ENCODE assay signal across 9 mouse cellular contexts in the genomic region with DNA sequence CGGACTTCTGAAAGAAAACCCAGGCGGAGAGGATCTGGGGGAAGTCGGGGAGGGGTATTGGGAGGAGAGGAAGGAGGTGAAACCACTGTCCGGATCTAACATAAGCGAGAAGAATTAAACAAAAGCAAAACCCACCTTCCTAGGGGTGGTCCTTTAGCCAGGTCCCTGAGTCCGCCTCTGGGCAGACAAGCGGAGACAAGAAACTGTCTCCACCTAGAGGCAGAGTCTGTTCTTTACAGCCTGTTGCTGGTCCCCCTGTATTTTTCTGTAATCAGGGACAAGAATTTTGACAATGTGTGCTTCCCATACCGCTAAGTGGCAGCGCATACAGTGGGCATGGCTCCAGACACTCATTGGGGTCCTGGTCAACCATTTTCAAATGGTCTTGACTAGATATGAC. TPM values are rescaled to one million over a fixed set of nuclear protein-coding genes. Genes with fewer than 3 reads are reported as not detected.
DNase-seq lines count a peak whose midpoint lies in the region; ATAC-seq lines count a peak whose summit lies in the region.
"Had no signal": no experiment of that assay in that cellular context is flagged by ENCODE, and none has a peak within 500 bp of the region (broad histone marks: within the 10 kb centered on the region; RNA-seq: fewer than 3 reads in every experiment).

No protein-coding gene starts in this region.

- DNase-seq in adrenal gland, postnatal 10 days, result peak; percentile 25
- no peak for DNase-seq in adrenal gland, postnatal 25 days
- DNase-seq in midbrain, embryonic 11.5 days (ENCODE audit: low spot score, missing footprints), result no peak
- no peak for DNase-seq in forebrain, embryonic 11.5 days (ENCODE audit: low spot score)
- no peak for DNase-seq in midbrain, embryonic 14.5 days

- H3K4me1 ChIP-seq in midbrain, embryonic 13.5 days (replicated peaks), result no peaks in the 10 kb centered on the region
- H3K4me1 ChIP-seq in midbrain, embryonic 11.5 days (ENCODE audit: control insufficient read depth, insufficient read depth, low read length), result no peaks in the 10 kb centered on the region
- no peaks in the 10 kb centered on the region for H3K4me1 ChIP-seq in forebrain, embryonic 11.5 days (replicated peaks; ENCODE audit: control insufficient read depth, insufficient read depth, low read length)
- H3K4me1 ChIP-seq in midbrain, embryonic 14.5 days (ENCODE audit: control insufficient read depth, insufficient read depth, low read length), result no peaks in the 10 kb centered on the region

- 62% methylated on average over 9 of the region's 9 CpGs for WGBS in midbrain, embryonic 13.5 days
- 56% methylated on average over 9 of the region's 9 CpGs for WGBS in midbrain, embryonic 11.5 days
- WGBS in forebrain, embryonic 11.5 days, result 59% methylated on average over 9 of the region's 9 CpGs
- 64% methylated on average over 9 of the region's 9 CpGs for WGBS in midbrain, embryonic 14.5 days

- no peak overlapping the region for H3K4me3 ChIP-seq in midbrain, embryonic 13.5 days (replicated peaks)
- no peak overlapping the region for H3K4me3 ChIP-seq in midbrain, embryonic 11.5 days (ENCODE audit: low read depth, low read length)
- H3K4me3 ChIP-seq in forebrain, embryonic 11.5 days (ENCODE audit: low read depth, low read length), result no peak overlapping the region
- H3K4me3 ChIP-seq in midbrain, embryonic 14.5 days (replicated peaks; ENCODE audit: low read depth, low read length), result no peak overlapping the region

- H3K9ac ChIP-seq in midbrain, embryonic 13.5 days (replicated peaks), result no peak overlapping the region
- no peak overlapping the region for H3K9ac ChIP-seq in midbrain, embryonic 11.5 days (ENCODE audit: low read length)
- H3K9ac ChIP-seq in forebrain, embryonic 11.5 days (ENCODE audit: low read length), result no peak overlapping the region
- no peak overlapping the region for H3K9ac ChIP-seq in midbrain, embryonic 14.5 days (replicated peaks; ENCODE audit: low read length)

- no peak overlapping the region for H3K27ac ChIP-seq in midbrain, embryonic 13.5 days
- H3K27ac ChIP-seq in midbrain, embryonic 11.5 days (ENCODE audit: low read depth, low read length), result no peak overlapping the region
- H3K27ac ChIP-seq in forebrain, embryonic 11.5 days (ENCODE audit: low read depth, low read length), result no peak overlapping the region
- H3K27ac ChIP-seq in midbrain, embryonic 14.5 days (replicated peaks; ENCODE audit: low read depth, low read length), result no peak overlapping the region

- no peaks in the 10 kb centered on the region for H3K9me3 ChIP-seq in midbrain, embryonic 13.5 days
- no peaks in the 10 kb centered on the region for H3K9me3 ChIP-seq in midbrain, embryonic 11.5 days (ENCODE audit: control insufficient read depth, low read length)
- no peaks in the 10 kb centered on the region for H3K9me3 ChIP-seq in forebrain, embryonic 11.5 days (ENCODE audit: control insufficient read depth, low read length)
- H3K9me3 ChIP-seq in midbrain, embryonic 14.5 days (ENCODE audit: control insufficient read depth, low read length), result no peaks in the 10 kb centered on the region

- no peaks in the 10 kb centered on the region for H3K36me3 ChIP-seq in midbrain, embryonic 13.5 days
- H3K36me3 ChIP-seq in midbrain, embryonic 11.5 days (ENCODE audit: control insufficient read depth, insufficient read depth, low read length), result no peaks in the 10 kb centered on the region
- H3K36me3 ChIP-seq in forebrain, embryonic 11.5 days (ENCODE audit: control insufficient read depth, insufficient read depth, low read length), result no peaks in the 10 kb centered on the region
- no peaks in the 10 kb centered on the region for H3K36me3 ChIP-seq in midbrain, embryonic 14.5 days (ENCODE audit: control insufficient read depth, insufficient read depth, low read length)

- H3K27me3 ChIP-seq in midbrain, embryonic 13.5 days, result no peaks in the 10 kb centered on the region
- no peaks in the 10 kb centered on the region for H3K27me3 ChIP-seq in midbrain, embryonic 11.5 days (ENCODE audit: control insufficient read depth, insufficient read depth, low read length)
- no peaks in the 10 kb centered on the region for H3K27me3 ChIP-seq in forebrain, embryonic 11.5 days (ENCODE audit: control insufficient read depth, insufficient read depth, low read length)
- no peaks in the 10 kb centered on the region for H3K27me3 ChIP-seq in midbrain, embryonic 14.5 days (ENCODE audit: control insufficient read depth, insufficient read depth, low read length)

- no peak overlapping the region for H3K4me2 ChIP-seq in midbrain, embryonic 13.5 days (replicated peaks)
- H3K4me2 ChIP-seq in midbrain, embryonic 11.5 days, result no peak overlapping the region
- H3K4me2 ChIP-seq in forebrain, embryonic 11.5 days (ENCODE audit: low read depth, low read length, severe bottlenecking), result no peak overlapping the region
- H3K4me2 ChIP-seq in midbrain, embryonic 14.5 days (ENCODE audit: low read length), result no peak overlapping the region

- 0 out of 2 replicates have a peak, but pooled peaks have one; percentile 17 for ATAC-seq in midbrain, embryonic 13.5 days
- no peak for ATAC-seq in midbrain, embryonic 11.5 days (ENCODE audit: low FRiP score)
- peak; percentile 83 to 89 for ATAC-seq in hematopoietic stem cell, adult 5-6 weeks (replicated peaks in 1 of 2; ENCODE audit: insufficient read depth in 1 of 2, low FRiP score in 2 of 2, low TSS enrichment in 1 of 2, low read depth in 1 of 2, poor library complexity in 2 of 2, severe bottlenecking in 2 of 2)
- ATAC-seq in megakaryocyte-erythroid progenitor cell, adult 5-6 weeks (replicated peaks; ENCODE audit: low FRiP score, low TSS enrichment, poor library complexity, severe bottlenecking), result peak; percentile 94
- no peak for ATAC-seq in forebrain, embryonic 11.5 days (replicated peaks; ENCODE audit: low FRiP score)
- ATAC-seq in midbrain, embryonic 14.5 days (ENCODE audit: low FRiP score, low TSS enrichment), result no peak

RNA-seq across cellular contexts. Expression of gene Dppa3, which starts 7.2 kb away (rescaled TPM):
- total RNA-seq in adrenal gland, postnatal 10 days (2021), result not detected
- not detected in 2 replicates for total RNA-seq in adrenal gland, postnatal 25 days (2021)
- polyA plus RNA-seq in midbrain, embryonic 13.5 days (2015; fragmentation: Nextera tagmentation; extraction: Ambion mirVana), result not detected in 2 replicates
- not detected in 2 replicates for polyA plus RNA-seq in midbrain, embryonic 11.5 days (2014; fragmentation: Nextera tagmentation; extraction: Ambion mirVana)
- not detected in 2 replicates for total RNA-seq in hematopoietic stem cell, adult 5-6 weeks (2017)
- not detected in 2 replicates for total RNA-seq in megakaryocyte-erythroid progenitor cell, adult 5-6 weeks (2014; fragmentation: Nextera tagmentation)
- total RNA-seq in megakaryocyte-erythroid progenitor cell, adult 5-6 weeks (2017), result not detected in 2 replicates
- polyA plus RNA-seq in forebrain, embryonic 11.5 days (2014; fragmentation: Nextera tagmentation; extraction: Ambion mirVana), result not detected in 2 replicates
- polyA plus RNA-seq in midbrain, embryonic 14.5 days (2014; fragmentation: Nextera tagmentation; extraction: Ambion mirVana), result not detected in 2 replicates
- polyA plus RNA-seq: gonadal fat pad, adult 2 months had no signal

RNA-seq across cellular contexts. Expression of gene Gdf3, which starts 23.5 kb away (rescaled TPM):
- total RNA-seq in adrenal gland, postnatal 10 days (2021), result not detected
- total RNA-seq in adrenal gland, postnatal 25 days (2021), result not detected in 2 replicates
- 0.12 TPM in 1 of 2 replicates, not detected in the other for polyA plus RNA-seq in midbrain, embryonic 13.5 days (2015; fragmentation: Nextera tagmentation; extraction: Ambion mirVana)
- 0.05 TPM in 1 of 2 replicates, not detected in the other for polyA plus RNA-seq in midbrain, embryonic 11.5 days (2014; fragmentation: Nextera tagmentation; extraction: Ambion mirVana)
- 2.2 and 5.4 TPM in 2 replicates for total RNA-seq in hematopoietic stem cell, adult 5-6 weeks (2017)
- total RNA-seq in megakaryocyte-erythroid progenitor cell, adult 5-6 weeks (2014; fragmentation: Nextera tagmentation), result 14.1 and 24.4 TPM in 2 replicates
- total RNA-seq in megakaryocyte-erythroid progenitor cell, adult 5-6 weeks (2017), result 9.7 and 15.2 TPM in 2 replicates
- 0.11 TPM in 1 of 2 replicates, not detected in the other for polyA plus RNA-seq in forebrain, embryonic 11.5 days (2014; fragmentation: Nextera tagmentation; extraction: Ambion mirVana)
- polyA plus RNA-seq in midbrain, embryonic 14.5 days (2014; fragmentation: Nextera tagmentation; extraction: Ambion mirVana), result 0.13 TPM in 1 of 2 replicates, not detected in the other

RNA-seq across cellular contexts. Expression of gene Apobec1, which starts 31.2 kb away (rescaled TPM):
- total RNA-seq in adrenal gland, postnatal 10 days (2021), result 10 to 100 TPM; 10.5 to 11.2 TPM
- 6.1 and 8.7 TPM in 2 replicates for total RNA-seq in adrenal gland, postnatal 25 days (2021)
- 1.9 and 2.9 TPM in 2 replicates for polyA plus RNA-seq in midbrain, embryonic 13.5 days (2015; fragmentation: Nextera tagmentation; extraction: Ambion mirVana)
- polyA plus RNA-seq in midbrain, embryonic 11.5 days (2014; fragmentation: Nextera tagmentation; extraction: Ambion mirVana), result 2.0 and 2.5 TPM in 2 replicates
- total RNA-seq in hematopoietic stem cell, adult 5-6 weeks (2017), result 12.1 and 17.4 TPM in 2 replicates
- 11.5 and 30.2 TPM in 2 replicates for total RNA-seq in megakaryocyte-erythroid progenitor cell, adult 5-6 weeks (2014; fragmentation: Nextera tagmentation)
- 3.1 and 6.2 TPM in 2 replicates for total RNA-seq in megakaryocyte-erythroid progenitor cell, adult 5-6 weeks (2017)
- polyA plus RNA-seq in forebrain, embryonic 11.5 days (2014; fragmentation: Nextera tagmentation; extraction: Ambion mirVana), result 1.2 and 1.7 TPM in 2 replicates
- 0.31 and 1.6 TPM in 2 replicates for polyA plus RNA-seq in midbrain, embryonic 14.5 days (2014; fragmentation: Nextera tagmentation; extraction: Ambion mirVana)

Comparison
In these comparisons a context has a peak if more than half of its experiments do, and no peak if none do; other contexts are left out.
1. ATAC-seq: peak in midbrain, embryonic 13.5 days (single experiment), hematopoietic stem cell, adult 5-6 weeks (2 of 2) and megakaryocyte-erythroid progenitor cell, adult 5-6 weeks (single experiment); none in midbrain, embryonic 11.5 days (single experiment), forebrain, embryonic 11.5 days (single experiment) and midbrain, embryonic 14.5 days (single experiment).